Comparison of ENCODE assay signal across 18 mouse cellular contexts in genomic region chr8:91897381-91897780, GRCm38 (mm10).
"Had no signal": no experiment of that assay in that cellular context is flagged by ENCODE, and none has a peak within 500 bp of the region (broad histone marks: within the 10 kb centered on the region; RNA-seq: fewer than 3 reads in every experiment).

No protein-coding gene starts in this region.

- ATAC-seq: midbrain, embryonic 16.5 days had no signal

- H3K36me3 ChIP-seq: midbrain, embryonic 10.5 days; midbrain, embryonic 12.5 days; neural tube, embryonic 13.5 days; neural tube, embryonic 15.5 days had no signal

- H3K4me1 ChIP-seq: neural tube, embryonic 13.5 days; neural tube, embryonic 15.5 days had no signal

- H3K9ac ChIP-seq: lung, embryonic 14.5 days; midbrain, embryonic 12.5 days; neural tube, embryonic 13.5 days; neural tube, embryonic 15.5 days had no signal

- DNase-seq: lung, embryonic 14.5 days; lung, postnatal 10 days; lung, postnatal 4 days; midbrain, embryonic 14.5 days; retina, postnatal 1 day; right cerebral cortex, adult 18-20 months; right cerebral cortex, postnatal 25 days; right cerebral cortex, postnatal 4 days; spleen, adult 18-20 months; thymus, adult 18-20 months; thymus, postnatal 14 days; thymus, postnatal 36 days had no signal

- H3K4me2 ChIP-seq: lung, embryonic 14.5 days; midbrain, embryonic 12.5 days; neural tube, embryonic 13.5 days; neural tube, embryonic 15.5 days had no signal

- H3K4me3 ChIP-seq: midbrain, embryonic 10.5 days; midbrain, embryonic 12.5 days; myocyte; neural tube, embryonic 13.5 days; neural tube, embryonic 15.5 days had no signal

- H3K9me3 ChIP-seq: midbrain, embryonic 10.5 days; midbrain, embryonic 12.5 days; neural tube, embryonic 13.5 days; neural tube, embryonic 15.5 days had no signal

- H3K27ac ChIP-seq: midbrain, embryonic 10.5 days; midbrain, embryonic 12.5 days; neural tube, embryonic 13.5 days; neural tube, embryonic 15.5 days had no signal
